Mouse (Mus musculus) cerebellum, adult 8-10 months (tissue): ENCODE results near the gene Eif4b.

Source experiments
- DNase-seq: peaks from one replicate; pipeline ENCODE4 v3.0.0; 2022

Gene Eif4b

GRCm38 (mm10) chr15:102073559-102074069 is at the start of gene Eif4b:
Gene Eif4b, plus strand, starts transcription at chr15:102073773.
- peak; percentile 98 for DNase-seq

- no peak for DNase-seq
Measured at GRCm38 (mm10) chr15:102023888-102024287, 49.7 kb upstream of the Eif4b start.

- no peak for DNase-seq
Measured at GRCm38 (mm10) chr15:102025136-102025872, 48.3 kb upstream of the Eif4b start.

GRCm38 (mm10) chr15:102026430-102026829 is 47.1 kb upstream of the Eif4b start:
- DNase-seq: no peak

GRCm38 (mm10) chr15:102028040-102028439 is 45.5 kb upstream of the Eif4b start, which contains the start of gene Krt18:
Gene Krt18, plus strand, starts transcription at chr15:102028180.
- DNase-seq: no peak

GRCm38 (mm10) chr15:102034121-102035053 is 39.2 kb upstream of the Eif4b start:
- no peak for DNase-seq

GRCm38 (mm10) chr15:102040277-102040676 is 33.3 kb upstream of the Eif4b start:
- DNase-seq: no peak

- DNase-seq: no peak
Measured at GRCm38 (mm10) chr15:102041951-102042350, 31.6 kb upstream of the Eif4b start.

- DNase-seq: no peak
Measured at GRCm38 (mm10) chr15:102044745-102045144, 28.8 kb upstream of the Eif4b start.

- no peak for DNase-seq
Measured at GRCm38 (mm10) chr15:102045691-102046090, 27.9 kb upstream of the Eif4b start.

GRCm38 (mm10) chr15:102048006-102048405 is 25.6 kb upstream of the Eif4b start:
- DNase-seq: no peak

GRCm38 (mm10) chr15:102049871-102050270 is 23.7 kb upstream of the Eif4b start:
- DNase-seq: no peak

- no peak for DNase-seq
Measured at GRCm38 (mm10) chr15:102051920-102052683, 21.5 kb upstream of the Eif4b start.

GRCm38 (mm10) chr15:102056495-102057174 is 16.9 kb upstream of the Eif4b start:
- DNase-seq: no peak

- DNase-seq: peak; percentile 90
Measured at GRCm38 (mm10) chr15:102065661-102066325, 7.8 kb upstream of the Eif4b start.

GRCm38 (mm10) chr15:102070476-102071467 is 2.8 kb upstream of the Eif4b start:
- DNase-seq: no peak

- peak; percentile 23 for DNase-seq
Measured at GRCm38 (mm10) chr15:102072963-102073558, 512 bp upstream of the Eif4b start.

- peak; percentile 64 for DNase-seq
Measured at GRCm38 (mm10) chr15:102074070-102074731, 628 bp downstream of the Eif4b start.
